Mouse (Mus musculus): ENCODE measurements around the gene Mrps27. TPM values are rescaled to one million over a fixed set of nuclear protein-coding genes. Genes with fewer than 3 reads are reported as not detected.
A peak's percentile ranks its signal among the peaks of the same experiment; 100 is the strongest.

Gene Mrps27
- polyA plus RNA-seq, 1 experiment from 2014 or later: 62.2 TPM

DNA sequence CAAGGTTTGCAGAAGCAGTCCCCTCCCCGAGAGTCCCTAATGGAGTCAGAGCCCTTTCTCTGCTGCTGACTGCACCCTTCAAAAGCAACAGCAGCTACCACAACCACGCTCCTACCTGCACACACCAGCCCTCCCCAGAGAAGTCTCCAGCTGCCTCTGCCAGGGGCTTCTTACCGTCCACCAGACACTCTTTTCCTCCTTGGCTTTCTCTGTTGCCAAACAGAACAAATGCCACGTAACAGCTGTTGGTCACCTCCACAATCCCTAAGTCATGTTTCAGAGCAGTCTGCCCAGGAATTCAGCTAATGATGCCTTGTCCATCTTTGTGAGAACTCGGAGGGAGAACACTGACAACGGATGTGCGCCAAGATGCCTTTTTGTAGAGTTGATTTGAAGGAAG is 102.4 kb downstream of the Mrps27 start:
- H3K4me1 ChIP-seq: peaks cover 29% of the 10 kb centered on the region
- no peaks in the 10 kb centered on the region for H3K36me3 ChIP-seq
- H3K27me3 ChIP-seq: no peaks in the 10 kb centered on the region
- H3K4me3 ChIP-seq: no peak overlapping the region
- no peak overlapping the region for H3K9ac ChIP-seq
- no peaks in the 10 kb centered on the region for H3K9me3 ChIP-seq
- no peak overlapping the region for H3K27ac ChIP-seq
- WGBS: 59% methylated on average over 7 of the region's 7 CpGs
- H3K4me2 ChIP-seq: peak overlapping the region; percentile 2; the same call in 1 of the 2 replicates
- ATAC-seq (ENCODE audit: borderline replicate concordance, extremely low read depth, low FRiP score, low TSS enrichment): no peak

DNA sequence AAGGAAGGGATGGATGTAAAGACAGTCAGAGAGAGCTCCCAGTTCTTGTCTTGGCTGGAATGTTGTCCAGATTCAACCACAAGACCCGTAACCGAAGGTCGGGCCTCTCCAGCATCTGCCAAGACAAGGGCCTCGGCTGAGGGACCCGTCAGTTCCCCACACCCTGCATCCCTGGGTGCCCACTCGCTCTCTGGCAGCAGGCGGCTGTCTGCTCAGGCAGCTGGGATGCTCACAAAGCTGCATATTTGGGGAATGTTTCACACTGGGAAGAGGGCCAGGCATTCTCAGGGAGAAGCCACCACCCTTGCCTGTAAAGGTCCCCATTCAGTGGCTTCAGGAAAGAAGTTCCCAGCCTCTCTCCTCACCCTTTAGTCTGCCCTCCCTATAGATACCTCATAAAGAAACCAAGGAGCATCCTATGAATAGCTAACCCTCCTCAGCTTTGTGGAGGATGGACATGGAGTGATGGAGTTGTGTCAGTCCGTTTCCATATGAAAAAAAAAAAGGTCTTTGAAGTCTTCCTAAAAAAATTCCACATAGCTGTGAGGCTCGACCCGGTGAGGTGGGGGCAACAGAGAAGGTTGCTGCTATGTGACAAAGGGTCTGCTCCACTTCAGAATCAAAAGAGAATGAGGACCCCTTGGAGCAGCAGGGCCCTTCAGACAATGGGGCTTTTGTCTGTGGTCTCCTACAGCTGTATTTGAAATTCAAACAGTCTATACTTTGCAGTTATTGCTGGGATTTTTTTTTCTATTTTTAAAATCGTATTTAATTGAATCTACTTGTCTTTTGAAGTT is 103.0 kb downstream of the Mrps27 start:
- Histone ChIP-seq H3K4me3 (no peak overlapping the region), H3K4me2 (no peak overlapping the region), H3K27ac (no peak overlapping the region), H3K9me3 (no peaks in the 10 kb centered on the region), H3K27me3 (no peaks in the 10 kb centered on the region), H3K9ac (no peak overlapping the region), H3K36me3 (no peaks in the 10 kb centered on the region), H3K4me1 (peaks cover 29% of the 10 kb centered on the region)
- WGBS: 33% methylated on average over 11 of the region's 11 CpGs
- no peak for ATAC-seq (ENCODE audit: borderline replicate concordance, extremely low read depth, low FRiP score, low TSS enrichment)

DNA sequence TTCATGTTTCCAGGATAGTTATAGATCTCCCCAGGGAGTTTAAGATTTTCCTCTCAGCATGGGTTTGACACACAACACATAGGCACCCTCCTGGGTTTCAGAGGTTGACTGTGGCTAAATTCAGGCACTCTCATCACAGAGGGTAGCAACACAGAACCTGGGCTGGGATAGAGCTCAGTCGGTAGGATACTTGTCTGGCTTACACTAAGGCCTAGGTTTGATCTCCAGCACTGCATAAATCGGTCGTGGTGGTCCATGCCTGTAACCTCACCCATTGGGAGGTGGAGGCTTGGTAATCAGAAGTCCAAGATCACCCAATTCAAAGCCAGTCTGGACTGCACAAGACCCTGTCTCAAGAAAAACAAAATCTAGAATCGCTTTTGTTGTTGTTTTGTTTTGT is 103.7 kb downstream of the Mrps27 start:
- no peak overlapping the region for H3K27ac ChIP-seq

DNA sequence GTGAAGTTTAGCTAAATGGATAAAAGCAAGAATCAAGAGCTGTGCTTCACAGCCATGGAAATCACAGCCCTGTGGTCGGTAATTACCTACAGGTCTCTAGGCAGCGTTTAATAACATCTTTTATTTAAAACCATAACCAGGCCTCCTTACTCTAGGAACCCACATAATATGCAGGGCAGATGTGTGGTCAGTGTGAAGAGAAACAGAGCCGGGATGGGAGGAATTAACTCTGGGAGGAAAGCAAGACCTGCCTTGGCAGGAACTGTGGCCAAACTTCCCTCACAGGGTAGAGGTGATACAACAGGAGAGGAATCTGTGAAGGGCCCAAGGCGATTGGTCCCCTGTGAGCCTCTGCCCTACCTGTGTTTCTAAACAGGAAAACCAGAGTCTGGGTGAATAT is 105.0 kb downstream of the Mrps27 start:
- no peaks in the 10 kb centered on the region for H3K27me3 ChIP-seq
- H3K36me3 ChIP-seq: no peaks in the 10 kb centered on the region
- no peaks in the 10 kb centered on the region for H3K9me3 ChIP-seq
- no peak overlapping the region for H3K9ac ChIP-seq
- H3K4me2 ChIP-seq: no peak overlapping the region
- 76% methylated on average over 4 of the region's 4 CpGs for WGBS
- peaks cover 26% of the 10 kb centered on the region for H3K4me1 ChIP-seq
- no peak overlapping the region for H3K4me3 ChIP-seq
- ATAC-seq (ENCODE audit: borderline replicate concordance, extremely low read depth, low FRiP score, low TSS enrichment): no peak
- no peak overlapping the region for H3K27ac ChIP-seq

More for the DNA sequence above, 103.7 kb downstream of the Mrps27 start:
- Histone ChIP-seq H3K4me2 (no peak overlapping the region), H3K36me3 (no peaks in the 10 kb centered on the region), H3K4me1 (peaks cover 29% of the 10 kb centered on the region), H3K9ac (no peak overlapping the region), H3K27me3 (no peaks in the 10 kb centered on the region), H3K4me3 (no peak overlapping the region), H3K9me3 (no peaks in the 10 kb centered on the region)
- no peak for ATAC-seq (ENCODE audit: borderline replicate concordance, extremely low read depth, low FRiP score, low TSS enrichment)
- WGBS: 68% methylated on average over 4 of the region's 4 CpGs

DNA sequence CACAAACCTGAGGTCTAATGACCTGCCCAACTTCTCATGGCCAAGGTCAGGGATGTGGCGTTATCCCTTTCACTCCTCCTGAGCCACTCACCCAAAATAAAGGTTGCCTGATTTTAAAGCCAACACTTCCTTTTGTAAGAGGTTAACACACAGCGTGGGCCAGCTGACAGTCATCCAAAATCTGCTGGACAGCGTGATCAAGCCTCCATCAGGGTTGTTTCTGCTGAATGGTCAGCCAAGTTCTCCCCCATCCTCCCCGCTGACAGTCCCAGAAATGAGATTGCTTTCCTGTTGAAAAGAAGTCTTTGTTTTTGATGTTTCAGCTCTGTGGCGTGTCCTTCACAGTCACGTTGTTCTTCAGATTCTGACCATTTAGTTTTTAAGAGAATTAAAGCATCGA is 106.2 kb downstream of the Mrps27 start:
- H3K36me3 ChIP-seq: no peaks in the 10 kb centered on the region
- H3K9me3 ChIP-seq: no peaks in the 10 kb centered on the region
- H3K4me2 ChIP-seq: no peak overlapping the region
- no peak overlapping the region for H3K4me3 ChIP-seq
- H3K27me3 ChIP-seq: no peaks in the 10 kb centered on the region
- H3K27ac ChIP-seq: no peak overlapping the region
- H3K9ac ChIP-seq: no peak overlapping the region
- WGBS: 64% methylated on average over 7 of the region's 7 CpGs
- peaks cover 18% of the 10 kb centered on the region for H3K4me1 ChIP-seq
- 0 out of 2 replicates have a peak, but pooled peaks have one; percentile 19 for ATAC-seq (ENCODE audit: borderline replicate concordance, extremely low read depth, low FRiP score, low TSS enrichment)

DNA sequence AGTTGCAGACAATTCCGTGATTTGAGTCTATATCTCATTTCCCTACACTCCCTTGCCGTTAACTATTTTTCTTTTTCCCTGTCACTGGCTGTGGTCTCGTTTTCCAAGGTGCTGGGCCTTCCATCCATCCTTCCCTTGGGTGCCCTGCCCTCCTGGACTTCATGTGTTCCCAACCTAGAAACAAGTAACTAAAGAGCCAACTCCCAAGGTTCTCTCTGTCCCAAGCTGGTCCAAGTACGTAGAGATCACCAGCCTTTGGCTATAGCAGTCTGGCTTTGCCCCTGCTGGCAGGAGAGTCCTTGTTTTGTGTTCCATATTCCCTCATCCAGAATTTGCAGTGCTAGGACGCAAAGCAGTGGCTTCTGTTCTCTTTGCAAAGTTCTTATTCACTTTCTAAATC is 106.7 kb downstream of the Mrps27 start:
- no peak for ATAC-seq (ENCODE audit: borderline replicate concordance, extremely low read depth, low FRiP score, low TSS enrichment)
- Histone ChIP-seq H3K27ac (no peak overlapping the region), H3K4me1 (peaks cover 13% of the 10 kb centered on the region), H3K4me2 (no peak overlapping the region), H3K36me3 (no peaks in the 10 kb centered on the region), H3K9me3 (no peaks in the 10 kb centered on the region), H3K27me3 (no peaks in the 10 kb centered on the region), H3K4me3 (no peak overlapping the region), H3K9ac (no peak overlapping the region)
- 77% methylated on average over 5 of the region's 5 CpGs for WGBS

DNA sequence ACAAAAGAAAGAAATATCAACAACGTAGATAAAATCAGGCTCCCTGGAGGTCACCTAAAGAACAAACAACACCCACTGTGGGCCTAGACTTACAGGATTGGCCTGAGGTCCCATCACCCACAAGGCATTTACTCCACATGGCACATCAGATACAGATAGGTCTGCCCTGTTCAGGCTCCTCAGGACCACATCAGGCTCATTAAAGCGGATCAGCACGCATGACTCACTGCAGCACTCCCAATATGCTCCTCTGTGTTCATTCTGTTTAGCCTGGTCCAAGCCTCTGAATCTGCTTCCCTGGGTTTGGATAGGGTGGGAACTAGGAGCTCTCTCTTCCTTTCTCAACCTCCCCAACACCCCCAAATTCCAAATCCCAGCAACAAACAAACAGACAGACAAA is 107.9 kb downstream of the Mrps27 start:
- peaks cover 4% of the 10 kb centered on the region for H3K4me1 ChIP-seq
- no peak for ATAC-seq (ENCODE audit: borderline replicate concordance, extremely low read depth, low FRiP score, low TSS enrichment)
- no peak overlapping the region for H3K27ac ChIP-seq
- 87% methylated on average over 3 of the region's 3 CpGs for WGBS
- no peak overlapping the region for H3K4me2 ChIP-seq
- no peak overlapping the region for H3K9ac ChIP-seq
- no peaks in the 10 kb centered on the region for H3K27me3 ChIP-seq
- H3K9me3 ChIP-seq: no peaks in the 10 kb centered on the region
- H3K36me3 ChIP-seq: no peaks in the 10 kb centered on the region
- H3K4me3 ChIP-seq: no peak overlapping the region

DNA sequence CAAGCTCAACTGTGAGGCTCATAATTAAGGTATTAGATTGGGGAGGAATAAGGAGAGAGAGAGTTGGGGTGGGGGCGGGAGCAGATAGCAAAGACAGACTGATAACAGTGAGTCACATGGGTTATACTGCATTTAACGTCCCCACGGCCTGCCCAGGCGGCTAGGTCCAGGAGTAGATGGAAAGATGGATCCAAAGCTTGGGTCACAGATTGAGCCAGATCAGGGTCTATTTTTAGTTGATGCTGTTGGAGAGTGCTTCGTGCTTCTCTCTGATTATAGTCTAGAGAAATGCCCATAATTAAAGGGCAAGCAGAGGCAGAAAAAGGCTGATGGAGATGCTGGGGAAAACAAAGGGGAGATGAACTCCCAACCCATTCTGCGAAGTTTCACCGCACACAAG is 110.4 kb downstream of the Mrps27 start:
- Histone ChIP-seq H3K4me2 (no peak overlapping the region), H3K9me3 (no peaks in the 10 kb centered on the region), H3K4me1 (peaks cover 13% of the 10 kb centered on the region), H3K9ac (no peak overlapping the region), H3K4me3 (no peak overlapping the region), H3K27me3 (no peaks in the 10 kb centered on the region), H3K36me3 (no peaks in the 10 kb centered on the region), H3K27ac (no peak overlapping the region)
- 80% methylated on average over 7 of the region's 7 CpGs for WGBS
- no peak for ATAC-seq (ENCODE audit: borderline replicate concordance, extremely low read depth, low FRiP score, low TSS enrichment)

DNA sequence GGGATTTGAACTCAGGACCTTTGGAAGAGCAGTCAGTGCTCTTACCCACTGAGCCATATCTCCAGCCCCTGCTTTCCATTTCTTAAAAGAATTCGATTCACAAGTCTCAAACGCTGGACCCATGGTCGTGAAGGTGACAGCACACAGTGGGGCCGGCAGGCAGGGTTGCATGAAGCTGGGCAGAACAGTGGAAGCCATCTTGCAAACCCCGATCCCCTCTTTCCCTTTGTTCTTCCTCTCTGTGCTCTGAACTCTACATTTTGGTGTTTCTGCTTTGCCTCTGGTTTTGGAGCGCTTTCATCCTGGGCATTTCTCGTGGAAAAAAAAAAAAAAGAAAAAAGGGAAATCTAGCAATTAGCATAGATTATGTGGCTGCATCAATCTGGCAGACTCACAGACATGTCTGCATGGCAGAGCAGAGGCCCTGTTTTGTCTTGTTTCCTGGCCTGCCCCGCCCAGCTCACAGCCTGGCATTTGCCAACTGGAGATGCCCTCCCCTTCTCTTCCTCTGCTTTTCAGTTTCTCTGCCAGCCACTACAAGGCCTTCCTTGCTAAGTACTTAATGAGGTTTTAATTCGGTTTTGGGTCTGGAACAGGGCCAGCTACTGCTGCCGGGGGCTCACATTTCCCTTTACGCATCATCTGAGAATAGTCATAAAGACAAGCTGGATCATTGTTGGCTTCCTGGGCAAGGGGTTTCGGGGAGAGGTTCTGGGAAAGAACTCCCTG is 114.2 kb downstream of the Mrps27 start:
- WGBS: 70% methylated on average over 12 of the region's 12 CpGs
- no peak for ATAC-seq (ENCODE audit: borderline replicate concordance, extremely low read depth, low FRiP score, low TSS enrichment)
- no peak overlapping the region for H3K9ac ChIP-seq

DNA sequence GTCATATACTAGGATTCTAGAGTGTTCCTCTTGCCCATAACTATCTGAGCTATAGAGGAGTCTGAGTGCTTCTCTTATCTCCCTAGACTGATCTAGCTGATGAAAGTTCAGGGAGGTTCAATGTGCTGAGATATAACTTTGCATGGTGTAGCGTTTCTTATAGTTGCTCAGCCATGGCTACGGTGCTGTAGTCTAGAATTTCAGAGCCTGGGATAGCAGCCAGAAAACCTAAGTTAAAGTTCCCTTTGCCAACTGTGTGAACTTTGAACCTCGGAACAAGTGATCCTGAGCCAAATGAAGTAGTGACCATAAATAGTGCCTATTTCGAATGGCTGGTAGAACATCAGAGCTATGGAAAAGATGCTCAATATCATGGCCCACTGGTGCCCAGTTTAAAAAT is 115.0 kb downstream of the Mrps27 start:
- Histone ChIP-seq H3K27me3 (no peaks in the 10 kb centered on the region), H3K4me2 (no peak overlapping the region), H3K27ac (no peak overlapping the region), H3K9ac (no peak overlapping the region), H3K9me3 (no peaks in the 10 kb centered on the region), H3K36me3 (no peaks in the 10 kb centered on the region), H3K4me3 (no peak overlapping the region), H3K4me1 (peaks cover 13% of the 10 kb centered on the region)
- 54% methylated on average over 4 of the region's 4 CpGs for WGBS
- no peak for ATAC-seq (ENCODE audit: borderline replicate concordance, extremely low read depth, low FRiP score, low TSS enrichment)

More for the DNA sequence above, 114.2 kb downstream of the Mrps27 start:
- no peak overlapping the region for H3K4me2 ChIP-seq
- H3K4me3 ChIP-seq: no peak overlapping the region
- H3K36me3 ChIP-seq: no peaks in the 10 kb centered on the region
- peaks cover 13% of the 10 kb centered on the region for H3K4me1 ChIP-seq
- H3K27ac ChIP-seq: peak overlapping the region; percentile 20; the same call in 1 of the 2 replicates
- no peaks in the 10 kb centered on the region for H3K9me3 ChIP-seq
- no peaks in the 10 kb centered on the region for H3K27me3 ChIP-seq

DNA sequence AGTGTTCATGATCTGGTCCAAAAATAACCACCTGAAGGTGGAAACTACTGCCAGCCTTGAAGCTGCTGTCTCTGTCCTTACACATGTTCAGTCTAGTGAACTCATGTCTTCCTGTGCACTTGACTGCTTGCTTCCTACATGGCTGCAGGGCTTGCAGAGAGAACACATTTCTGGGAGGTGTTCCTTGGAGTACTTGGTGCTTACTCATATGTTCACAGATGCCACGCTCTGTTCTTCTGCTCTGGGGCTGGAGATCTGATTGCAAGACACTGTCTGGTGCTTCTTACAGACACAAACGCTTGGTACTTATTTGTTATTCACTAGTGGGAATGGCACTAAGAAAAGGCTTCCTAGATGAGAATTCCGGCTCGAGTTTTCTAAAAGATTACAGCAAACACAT is 117.3 kb downstream of the Mrps27 start:
- H3K36me3 ChIP-seq: no peaks in the 10 kb centered on the region
- H3K9me3 ChIP-seq: no peaks in the 10 kb centered on the region
- no peak for ATAC-seq (ENCODE audit: borderline replicate concordance, extremely low read depth, low FRiP score, low TSS enrichment)

DNA sequence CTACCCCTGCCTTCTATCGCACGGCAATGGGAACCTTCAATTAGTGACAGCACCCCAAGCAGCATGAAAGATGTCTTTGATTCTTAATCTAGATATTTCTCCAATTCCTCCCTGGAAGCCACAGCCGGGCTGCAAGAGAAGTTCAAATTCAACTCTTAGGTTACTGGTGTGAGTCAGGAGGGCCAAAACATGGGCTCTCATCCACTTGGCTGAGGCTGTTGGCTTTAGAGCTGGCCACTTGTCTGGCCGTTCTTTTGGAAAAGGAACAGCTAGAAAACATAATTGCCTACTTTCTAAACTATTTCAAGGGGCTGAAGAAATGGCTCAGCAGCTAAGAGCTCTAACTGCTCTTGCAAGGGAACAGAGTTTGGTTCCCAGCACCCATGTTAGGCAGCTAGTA is 120.0 kb downstream of the Mrps27 start:
- Histone ChIP-seq H3K9ac (no peak overlapping the region), H3K36me3 (no peaks in the 10 kb centered on the region), H3K27ac (no peak overlapping the region), H3K4me3 (no peak overlapping the region), H3K4me1 (peaks cover 23% of the 10 kb centered on the region), H3K27me3 (no peaks in the 10 kb centered on the region), H3K9me3 (no peaks in the 10 kb centered on the region), H3K4me2 (no peak overlapping the region)
- ATAC-seq (ENCODE audit: borderline replicate concordance, extremely low read depth, low FRiP score, low TSS enrichment): no peak
- 64% methylated on average over 4 of the region's 4 CpGs for WGBS

More for the DNA sequence above, 117.3 kb downstream of the Mrps27 start:
- Histone ChIP-seq H3K27me3 (no peaks in the 10 kb centered on the region), H3K9ac (no peak overlapping the region), H3K4me1 (peaks cover 22% of the 10 kb centered on the region), H3K27ac (no peak overlapping the region), H3K4me2 (no peak overlapping the region), H3K4me3 (no peak overlapping the region)
- WGBS: 85% methylated on average over 4 of the region's 4 CpGs
